Mouse (Mus musculus): ENCODE measurements around the gene Zmym4.

Zmym4 gene

DNA sequence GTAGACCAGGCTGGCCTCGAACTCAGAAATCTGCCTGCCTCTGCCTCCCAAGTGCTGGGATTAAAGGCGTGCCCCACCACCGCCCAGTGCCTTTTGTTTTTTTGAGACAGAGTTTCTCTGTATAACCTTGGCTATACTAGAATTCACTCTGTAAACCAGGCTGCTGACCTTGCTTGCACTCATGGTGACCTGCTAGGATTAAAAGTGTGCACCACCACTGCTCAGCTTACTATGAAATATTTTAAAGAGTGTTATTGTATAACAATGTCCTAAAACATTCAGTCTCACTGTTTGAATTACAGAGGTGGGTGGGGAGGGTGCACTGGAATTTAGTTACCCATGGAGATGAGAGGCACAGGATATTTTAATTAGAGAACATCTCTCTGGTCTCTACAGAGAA lies 25.1 kb downstream of the Zmym4 start:
- no peak for DNase-seq

GRCm38 (mm10) chr4:126927701-126928100 lies 40.2 kb downstream of the Zmym4 start:
- DNase-seq: no peak

DNA sequence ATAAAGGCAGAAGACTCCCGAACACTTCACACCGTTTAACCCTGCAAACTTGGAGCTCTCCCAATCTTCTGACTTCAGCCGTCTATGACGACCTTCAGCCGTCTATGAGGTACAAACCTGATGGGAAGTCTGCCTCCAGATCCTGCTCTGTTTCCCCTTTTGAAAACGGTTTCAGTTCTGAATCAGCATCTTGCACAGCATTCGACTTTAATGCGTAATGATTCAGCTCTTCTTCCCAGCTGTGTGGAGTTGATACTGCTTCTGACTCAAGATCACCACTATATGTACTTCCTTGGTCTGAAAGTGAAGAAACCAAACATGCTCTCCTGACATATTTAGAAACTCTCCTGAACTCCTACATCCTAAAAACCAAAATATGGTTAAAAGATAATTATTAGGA lies 78.1 kb downstream of the Zmym4 start:
- no peak for DNase-seq

GRCm38 (mm10) chr4:126885953-126886352 lies 82.0 kb downstream of the Zmym4 start:
- DNase-seq: no peak

DNA sequence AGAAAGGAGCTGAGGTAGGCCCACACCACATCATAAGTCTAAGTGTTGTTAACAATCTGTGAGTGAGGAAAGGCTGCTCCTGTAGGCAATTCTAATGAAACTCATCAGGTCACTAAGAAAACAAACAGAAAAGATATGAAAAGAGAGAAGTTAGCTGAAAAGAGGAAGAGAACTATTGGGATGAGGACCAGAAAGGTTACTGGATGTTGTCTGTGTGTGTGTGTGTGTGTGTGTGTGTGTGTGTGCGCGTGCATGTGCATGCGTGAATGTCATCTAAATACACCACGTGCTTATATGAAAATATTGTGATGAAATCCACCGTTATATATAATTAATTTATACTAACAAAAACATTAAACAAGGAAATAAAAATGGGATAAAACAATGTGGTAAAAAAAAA lies 84.3 kb downstream of the Zmym4 start:
- no peak for DNase-seq

GRCm38 (mm10) chr4:126879560-126880275 lies 88.2 kb downstream of the Zmym4 start:
- DNase-seq: no peak

DNA sequence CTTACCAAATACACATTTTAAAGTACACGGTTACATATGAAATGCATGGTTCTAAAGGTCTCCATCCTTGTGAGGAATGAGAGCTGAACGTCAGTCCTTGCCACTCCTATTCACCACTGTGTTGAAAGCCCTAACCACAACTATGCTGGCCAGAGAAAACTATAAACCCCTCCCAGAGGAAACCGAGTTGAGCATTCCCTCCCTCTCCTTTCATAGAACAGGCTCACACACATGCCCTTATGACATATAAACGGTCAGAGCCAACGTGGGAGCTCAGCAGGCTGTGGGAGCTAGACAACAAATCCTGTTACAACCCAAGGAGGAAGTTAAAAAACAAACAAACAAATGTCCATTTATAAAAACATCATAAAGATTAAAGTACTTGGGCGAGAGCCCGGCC lies 95.2 kb downstream of the Zmym4 start:
- peak; percentile 48 for DNase-seq

- DNase-seq: no peak
These were observed 99.2 kb downstream of the Zmym4 start for GRCm38 (mm10) chr4:126868699-126869098.

DNA sequence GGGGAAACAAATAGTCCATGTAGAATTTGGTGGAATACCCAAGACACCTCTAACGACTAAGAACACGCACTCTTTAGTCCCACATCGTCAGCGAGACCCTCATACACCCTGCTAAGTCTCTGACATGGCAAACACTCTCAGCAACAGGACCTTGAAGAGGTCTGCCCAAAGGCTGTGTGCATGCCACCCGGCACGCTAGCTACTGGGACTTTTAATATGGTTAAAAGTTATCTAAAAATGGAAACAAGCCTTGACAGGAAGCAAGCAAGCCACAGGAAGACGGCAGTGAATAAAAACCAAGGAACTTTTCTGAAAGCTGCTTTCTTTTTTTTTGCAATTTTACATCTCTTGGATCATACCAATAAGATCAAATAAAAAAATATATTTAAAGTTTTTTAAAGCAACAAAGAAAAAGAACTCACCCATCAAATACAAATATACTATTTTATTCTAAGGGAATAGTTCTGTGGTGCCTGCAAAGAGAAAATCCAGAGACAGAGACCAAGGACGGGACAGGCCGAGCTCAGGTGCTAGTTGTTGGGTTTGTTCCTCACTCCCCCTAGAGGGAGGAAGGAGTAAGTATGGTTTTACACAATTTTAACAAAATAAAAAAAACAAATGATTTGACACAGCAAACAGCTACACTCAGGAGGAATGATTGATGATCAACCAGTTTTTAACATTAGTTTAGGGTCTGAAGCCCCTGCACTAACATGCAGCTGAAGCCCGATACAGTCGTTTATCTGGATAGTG lies 106.2 kb downstream of the Zmym4 start:
- DNase-seq: no peak

DNA sequence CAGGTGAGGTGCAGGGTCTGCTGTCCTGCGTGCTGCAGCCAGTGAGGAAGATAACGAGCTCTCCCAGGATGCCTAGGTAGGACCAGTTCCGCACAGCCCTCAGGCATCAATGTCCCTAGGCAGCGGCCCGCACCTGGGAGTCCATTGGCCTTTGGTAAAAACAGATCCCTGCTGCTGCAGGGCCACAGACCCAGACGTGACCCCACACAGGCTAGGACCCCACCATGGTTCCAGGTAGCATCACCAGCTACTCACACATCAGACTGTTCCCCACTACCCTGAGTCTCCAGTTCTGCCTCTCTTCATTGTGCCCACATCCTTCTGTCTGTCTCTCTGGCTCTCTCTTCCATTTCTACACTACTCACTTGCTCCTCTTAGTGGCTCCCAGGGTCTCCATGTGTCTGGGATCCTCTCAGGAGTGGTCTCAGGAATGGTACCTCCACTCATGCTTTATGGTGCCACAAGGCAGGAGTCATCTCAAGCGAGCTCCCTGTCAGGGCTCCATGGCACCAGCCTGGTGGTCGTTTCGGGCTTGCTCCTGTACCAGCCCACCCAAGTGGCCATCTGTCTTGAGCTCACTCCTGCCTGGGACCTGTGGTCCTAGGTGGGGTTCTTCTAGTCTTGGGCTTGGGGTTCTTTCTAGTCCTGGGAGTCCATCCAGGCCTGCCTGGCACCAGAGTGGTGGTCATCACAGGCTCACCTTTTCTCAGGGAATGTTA lies 107.5 kb downstream of the Zmym4 start:
- DNase-seq: no peak

- no peak for DNase-seq
These were observed 115.0 kb downstream of the Zmym4 start for GRCm38 (mm10) chr4:126852971-126853370.

GRCm38 (mm10) chr4:126850778-126851080 lies 117.2 kb downstream of the Zmym4 start:
- peak; percentile 30 for DNase-seq

GRCm38 (mm10) chr4:126850019-126850777 lies 117.7 kb downstream of the Zmym4 start:
- no peak for DNase-seq

GRCm38 (mm10) chr4:126846971-126847370 lies 121.0 kb downstream of the Zmym4 start:
- no peak for DNase-seq

DNA sequence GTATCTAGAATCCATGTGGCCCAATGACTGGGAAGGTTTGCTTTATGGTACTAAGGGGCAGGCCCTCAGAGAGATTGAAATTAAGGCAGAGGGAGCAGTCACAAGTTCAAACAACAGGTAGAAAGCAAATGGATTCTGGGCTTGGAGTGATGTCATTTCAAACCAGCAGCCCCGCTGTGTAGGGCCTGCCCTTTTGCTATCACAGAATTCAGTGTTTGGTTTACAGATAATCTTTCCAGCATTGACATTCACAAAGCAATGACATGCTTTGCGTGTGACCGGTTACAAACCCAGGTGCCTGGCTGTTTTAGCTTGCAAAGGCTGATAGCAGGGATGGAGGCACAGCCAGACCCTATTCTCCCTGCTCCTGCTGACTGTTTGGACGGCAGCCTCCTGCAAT lies 122.3 kb downstream of the Zmym4 start:
- no peak for DNase-seq

GRCm38 (mm10) chr4:126842911-126843310 lies 125.0 kb downstream of the Zmym4 start:
- DNase-seq: no peak

GRCm38 (mm10) chr4:126840996-126841560 lies 126.9 kb downstream of the Zmym4 start:
- DNase-seq: no peak

GRCm38 (mm10) chr4:126839873-126840272 lies 128.1 kb downstream of the Zmym4 start:
- peak; percentile 92 for DNase-seq

DNA sequence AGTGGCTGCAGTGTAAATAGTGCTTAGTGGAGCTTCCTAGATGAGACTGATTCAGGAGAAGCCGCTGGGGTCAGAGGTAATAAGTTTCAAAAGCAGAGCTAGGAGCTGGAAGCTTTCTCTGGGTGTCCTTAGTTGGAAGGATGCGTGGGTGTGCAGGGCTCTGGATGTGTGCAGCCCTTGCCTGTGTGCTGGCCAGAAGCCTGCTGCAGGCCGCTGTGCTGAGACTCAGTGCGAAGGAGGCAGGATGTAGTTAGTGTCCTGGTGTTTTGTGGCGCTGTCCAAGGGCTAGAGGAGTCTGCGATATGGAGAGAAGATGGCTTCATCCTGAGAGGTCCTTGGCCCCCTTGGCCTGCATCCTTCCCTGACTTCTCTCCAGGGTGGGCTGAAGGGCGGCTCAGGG lies 129.1 kb downstream of the Zmym4 start:
- DNase-seq: no peak

- no peak for DNase-seq
These were observed 136.8 kb downstream of the Zmym4 start for GRCm38 (mm10) chr4:126831122-126831521.

DNA sequence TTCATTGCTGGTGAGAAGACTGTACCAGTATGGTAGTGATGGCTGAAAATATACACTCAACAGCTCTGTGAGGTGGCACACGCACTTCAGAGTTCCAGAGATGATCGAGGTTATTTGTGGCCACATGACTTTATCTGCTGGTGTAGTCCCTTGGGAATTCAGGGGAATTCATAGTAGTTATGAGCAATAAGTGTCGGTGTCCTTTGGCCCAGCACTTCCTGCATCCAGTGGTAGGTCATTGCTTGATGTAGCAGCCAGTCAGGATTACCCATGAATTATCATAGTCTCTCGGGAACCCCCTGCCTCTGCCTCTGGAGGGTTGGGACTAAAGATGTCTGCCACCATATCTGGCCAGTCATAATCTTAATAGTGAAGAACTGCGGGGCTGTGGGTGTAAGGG lies 144.0 kb downstream of the Zmym4 start:
- no peak for DNase-seq

DNA sequence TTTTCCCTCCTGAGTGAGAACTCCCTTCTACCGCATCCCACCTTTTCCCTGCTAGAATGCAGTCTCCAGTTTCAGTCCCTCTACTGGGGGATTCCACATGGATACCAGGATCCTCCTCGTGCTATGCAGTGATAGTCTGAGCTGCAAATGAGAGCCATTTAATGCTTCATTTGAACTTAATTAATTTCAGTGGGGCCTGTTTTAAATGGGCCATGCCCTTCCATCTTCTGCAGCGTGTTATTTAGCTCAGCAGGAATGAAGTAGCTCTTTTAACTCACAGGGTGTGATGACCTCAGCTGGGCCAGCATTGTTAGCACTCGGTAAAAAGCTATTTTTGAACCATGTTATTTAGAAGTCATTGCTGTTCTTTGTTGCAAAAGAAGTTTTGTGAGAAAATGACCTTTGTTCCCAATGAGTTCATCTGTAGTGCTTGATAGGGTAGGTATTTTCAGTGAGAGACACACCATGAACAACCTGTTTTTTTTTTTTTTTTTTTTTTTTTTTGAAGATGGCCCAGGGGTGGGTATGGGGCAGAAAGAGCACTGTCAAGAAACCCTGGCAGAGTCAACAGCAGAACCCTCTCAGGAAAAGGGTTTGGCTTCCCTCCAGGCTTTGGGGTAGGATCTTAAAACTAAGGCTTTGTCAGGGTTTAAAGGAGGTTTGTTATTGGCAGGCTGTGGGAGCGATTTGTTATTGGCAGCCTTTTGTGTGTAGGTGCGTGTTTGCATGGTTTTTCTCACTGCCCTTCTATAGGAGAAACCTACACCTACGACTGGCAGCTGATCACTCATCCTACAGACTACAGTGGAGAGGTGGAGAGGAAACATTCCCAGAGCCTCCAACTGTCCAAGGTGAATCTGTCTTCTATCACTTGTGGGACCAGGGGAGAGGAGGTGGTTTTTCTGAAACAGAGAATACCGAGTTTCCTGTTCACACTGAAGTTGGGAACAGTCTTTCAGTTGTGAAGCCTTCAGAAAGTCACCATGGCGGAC lies 144.7 kb downstream of the Zmym4 start:
- DNase-seq: no peak

Measured in kidney, postnatal 10 days (tissue).